ENCODE assay signal across 8 mouse cellular contexts in the genomic region with DNA sequence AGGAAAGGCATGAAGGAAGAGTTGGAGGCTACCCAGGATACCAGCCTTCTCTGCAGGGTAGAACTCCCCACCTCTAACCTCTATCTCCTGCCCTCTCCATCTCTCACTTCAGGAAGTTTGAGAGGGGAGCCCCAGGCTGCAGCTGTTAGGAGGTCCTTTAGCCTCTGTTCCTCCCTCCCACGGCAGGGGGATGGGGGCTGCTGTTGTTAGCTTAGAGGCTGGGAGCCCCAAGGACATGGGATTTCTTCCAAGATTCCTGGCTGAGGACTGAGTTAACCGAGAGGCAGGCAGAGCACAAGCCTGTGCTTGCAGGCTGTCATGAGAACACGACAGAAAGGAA. TPM values are rescaled to one million over a fixed set of nuclear protein-coding genes. Genes with fewer than 3 reads are reported as not detected.
DNase-seq lines count a peak whose midpoint lies in the region; ATAC-seq and TF ChIP-seq lines count a peak whose summit lies in the region.

No protein-coding gene starts in this region.

- no peak overlapping the region for H3K4me3 ChIP-seq in lung, adult 2 months (replicated peaks; ENCODE audit: extremely low read depth, low read depth, low read length)
- no peak overlapping the region for H3K4me3 ChIP-seq in heart, embryonic 16.5 days (ENCODE audit: low read length)
- H3K4me3 ChIP-seq in limb, embryonic 10.5 days = no peak overlapping the region
- no peak overlapping the region for H3K4me3 ChIP-seq in olfactory bulb, adult 2 months (ENCODE audit: insufficient read depth, low read depth, low read length)

- H3K9ac ChIP-seq in heart, embryonic 16.5 days (ENCODE audit: low read length) = peak overlapping the region; percentile 65

- no peaks in the 10 kb centered on the region for H3K36me3 ChIP-seq in heart, embryonic 16.5 days (ENCODE audit: control insufficient read depth, insufficient read depth)
- no peaks in the 10 kb centered on the region for H3K36me3 ChIP-seq in limb, embryonic 10.5 days

- ATAC-seq in heart, embryonic 16.5 days (replicated peaks; ENCODE audit: extremely low read depth, insufficient read depth, low FRiP score) = peak; percentile 47

- peak overlapping the region; percentile 85 for H3K27ac ChIP-seq in heart, embryonic 16.5 days (ENCODE audit: low read length)
- peak overlapping the region; percentile 75 for H3K27ac ChIP-seq in limb, embryonic 10.5 days
- H3K27ac ChIP-seq in olfactory bulb, adult 2 months (ENCODE audit: insufficient read depth, low read depth, low read length) = peak overlapping the region; percentile 74; the same call in 1 of the 2 replicates

- H3K27me3 ChIP-seq in heart, embryonic 16.5 days (ENCODE audit: control insufficient read depth, insufficient read depth, low read length) = no peaks in the 10 kb centered on the region
- H3K27me3 ChIP-seq in limb, embryonic 10.5 days (ENCODE audit: low read depth, poor library complexity, severe bottlenecking) = peaks cover 17% of the 10 kb centered on the region; the same call in 1 of the 2 replicates

- TF ChIP-seq POLR2A in lung, adult 2 months (IDR thresholded peaks at IDR 0.05; ENCODE audit: borderline replicate concordance, extremely low read depth, low read depth, low read length) = no peak
- no peak for TF ChIP-seq POLR2A in olfactory bulb, adult 2 months (IDR thresholded peaks at IDR 0.05; ENCODE audit: insufficient read depth, low read depth, low read length)

- peaks cover 5% of the 10 kb centered on the region for H3K4me1 ChIP-seq in lung, adult 2 months (ENCODE audit: control insufficient read depth, insufficient read depth, low read length)
- H3K4me1 ChIP-seq in heart, embryonic 16.5 days (ENCODE audit: control insufficient read depth, insufficient read depth, low read length) = peaks cover 10% of the 10 kb centered on the region
- H3K4me1 ChIP-seq in limb, embryonic 10.5 days = peaks cover 15% of the 10 kb centered on the region
- H3K4me1 ChIP-seq in olfactory bulb, adult 2 months (ENCODE audit: control insufficient read depth, insufficient read depth, low read length) = peaks cover 19% of the 10 kb centered on the region

- 25% methylated on average over 3 of the region's 3 CpGs for WGBS in lung, adult 2 months
- 17% methylated on average over 3 of the region's 3 CpGs for WGBS in heart, embryonic 16.5 days
- 47% methylated on average over 3 of the region's 3 CpGs for WGBS in limb, embryonic 10.5 days
- WGBS in olfactory bulb, adult 2 months = 16% methylated on average over 3 of the region's 3 CpGs

- no peak for TF ChIP-seq CTCF in lung, adult 2 months (IDR thresholded peaks at IDR 0.05; ENCODE audit: insufficient read depth, low read length)
- no peak for TF ChIP-seq CTCF in olfactory bulb, adult 2 months (IDR thresholded peaks at IDR 0.05; ENCODE audit: insufficient read depth, low read depth, low read length)

- peak; percentile 23 for DNase-seq in lung, adult 2 months
- DNase-seq in lung, postnatal 36 days = no peak
- peak; percentile 36 for DNase-seq in limb, embryonic 10.5 days (ENCODE audit: low spot score)
- no peak for DNase-seq in MN1 (ENCODE audit: low spot score)
- no peak for DNase-seq in thymus, postnatal 25 days
- DNase-seq in cerebellum, postnatal 4 days (ENCODE audit: low spot score in 2 of 2) = no peak

- H3K4me2 ChIP-seq in heart, embryonic 16.5 days (ENCODE audit: low read depth, low read length) = no peak overlapping the region

- no peaks in the 10 kb centered on the region for H3K9me3 ChIP-seq in heart, embryonic 16.5 days (replicated peaks; ENCODE audit: control insufficient read depth, low read length)
- H3K9me3 ChIP-seq in limb, embryonic 10.5 days (replicated peaks) = no peaks in the 10 kb centered on the region

RNA-seq across cellular contexts. Expression of gene Cryaa, which starts 8.6 kb away (rescaled TPM):
- 2.5 and 2.9 TPM in 2 replicates for polyA plus RNA-seq in lung, adult 2 months (2012; rRNA removed)
- polyA plus RNA-seq in heart, embryonic 16.5 days (2015; fragmentation: Nextera tagmentation; extraction: Ambion mirVana) = 0.21 TPM in 1 of 2 replicates, not detected in the other
- not detected in 2 replicates for polyA plus RNA-seq in limb, embryonic 10.5 days (2016; fragmentation: Nextera tagmentation; extraction: Ambion mirVana)
- not detected in 2 replicates for polyA plus RNA-seq in olfactory bulb, adult 2 months (2012; ENCODE audit: insufficient read depth, insufficient read length, low replicate concordance, missing spikeins)

RNA-seq across cellular contexts. Expression of gene U2af1, which starts 27.5 kb away (rescaled TPM):
- 35.1 and 49.0 TPM in 2 replicates for polyA plus RNA-seq in lung, adult 2 months (2012; rRNA removed)
- 187 and 204 TPM in 2 replicates for polyA plus RNA-seq in heart, embryonic 16.5 days (2015; fragmentation: Nextera tagmentation; extraction: Ambion mirVana)
- polyA plus RNA-seq in limb, embryonic 10.5 days (2016; fragmentation: Nextera tagmentation; extraction: Ambion mirVana) = 473 and 525 TPM in 2 replicates
- 633 TPM in 1 of 2 replicates, not detected in the other for polyA plus RNA-seq in olfactory bulb, adult 2 months (2012; ENCODE audit: insufficient read depth, insufficient read length, low replicate concordance, missing spikeins)

RNA-seq across cellular contexts. Expression of gene Cbs, which starts 49.2 kb away (rescaled TPM):
- 5.5 and 6.3 TPM in 2 replicates for polyA plus RNA-seq in lung, adult 2 months (2012; rRNA removed)
- polyA plus RNA-seq in heart, embryonic 16.5 days (2015; fragmentation: Nextera tagmentation; extraction: Ambion mirVana) = 0.82 and 0.88 TPM in 2 replicates
- polyA plus RNA-seq in limb, embryonic 10.5 days (2016; fragmentation: Nextera tagmentation; extraction: Ambion mirVana) = 1.9 and 2.3 TPM in 2 replicates
- not detected in 2 replicates for polyA plus RNA-seq in olfactory bulb, adult 2 months (2012; ENCODE audit: insufficient read depth, insufficient read length, low replicate concordance, missing spikeins)

Comparison
In these comparisons a context has a peak if more than half of its experiments do, and no peak if none do; other contexts are left out.
1. DNase-seq: peak in lung, adult 2 months (single experiment) and limb, embryonic 10.5 days (single experiment); none in lung, postnatal 36 days (single experiment), MN1 (single experiment), thymus, postnatal 25 days (single experiment) and cerebellum, postnatal 4 days (0 of 2).
2. Peak in every context shown above with its lines, with median percentiles within 50 percentile points of each other: H3K27ac ChIP-seq.